Mouse (Mus musculus): ENCODE results near the gene Mettl17. TPM values are rescaled to one million over a fixed set of nuclear protein-coding genes. Genes with fewer than 3 reads are reported as not detected.

Mettl17 gene
- polyA plus RNA-seq, 1 experiment from 2014 or later = 46.2 TPM

Small RNA genes within 50 kb of the gene (microRNA-seq; reads per million reads assigned to microRNA genes)
- not detected for gene Gm27375

Other genes with a start within 250 kb of the Mettl17 start
- not detected in 2 replicates for gene Gm4181, start 249.2 kb upstream of the Mettl17 start, polyA plus RNA-seq (2014; fragmentation: Nextera tagmentation; extraction: Ambion mirVana)
- gene Gm17079, start 189.4 kb upstream of the Mettl17 start, polyA plus RNA-seq (2014; fragmentation: Nextera tagmentation; extraction: Ambion mirVana) = not detected in 2 replicates
- gene Gm5800, start 167.7 kb upstream of the Mettl17 start, polyA plus RNA-seq (2014; fragmentation: Nextera tagmentation; extraction: Ambion mirVana) = not detected in 2 replicates
- not detected in 2 replicates for gene Ang4, start 111.3 kb upstream of the Mettl17 start, polyA plus RNA-seq (2014; fragmentation: Nextera tagmentation; extraction: Ambion mirVana)
- gene AY358078, start 84.8 kb upstream of the Mettl17 start, polyA plus RNA-seq (2014; fragmentation: Nextera tagmentation; extraction: Ambion mirVana) = not detected in 2 replicates
- not detected in 2 replicates for gene Ear6, start 31.1 kb upstream of the Mettl17 start, polyA plus RNA-seq (2014; fragmentation: Nextera tagmentation; extraction: Ambion mirVana)
- 0.13 and 0.15 TPM in 2 replicates for gene Slc39a2, start 8.0 kb downstream of the Mettl17 start, polyA plus RNA-seq (2014; fragmentation: Nextera tagmentation; extraction: Ambion mirVana)
- gene Ndrg2, start 29.3 kb downstream of the Mettl17 start, polyA plus RNA-seq (2014; fragmentation: Nextera tagmentation; extraction: Ambion mirVana) = 11.9 and 12.9 TPM in 2 replicates
- gene Tppp2, start 33.6 kb downstream of the Mettl17 start, polyA plus RNA-seq (2014; fragmentation: Nextera tagmentation; extraction: Ambion mirVana) = not detected in 2 replicates
- not detected in 2 replicates for gene Rnase13, start 37.9 kb downstream of the Mettl17 start, polyA plus RNA-seq (2014; fragmentation: Nextera tagmentation; extraction: Ambion mirVana)
- 154 and 158 TPM in 2 replicates for gene Arhgef40, start 99.9 kb downstream of the Mettl17 start, polyA plus RNA-seq (2014; fragmentation: Nextera tagmentation; extraction: Ambion mirVana)
- gene Tmem253, start 130.8 kb downstream of the Mettl17 start, polyA plus RNA-seq (2014; fragmentation: Nextera tagmentation; extraction: Ambion mirVana) = 0.60 and 1.3 TPM in 2 replicates
- 51.6 and 52.0 TPM in 2 replicates for gene Zfp219, start 135.9 kb downstream of the Mettl17 start, polyA plus RNA-seq (2014; fragmentation: Nextera tagmentation; extraction: Ambion mirVana)
- not detected in 2 replicates for gene Olfr221, start 157.6 kb downstream of the Mettl17 start, polyA plus RNA-seq (2014; fragmentation: Nextera tagmentation; extraction: Ambion mirVana)
- 989 and 1,009 TPM in 2 replicates for gene Hnrnpc, start 219.2 kb downstream of the Mettl17 start, polyA plus RNA-seq (2014; fragmentation: Nextera tagmentation; extraction: Ambion mirVana)
- gene Rpgrip1, start 225.9 kb downstream of the Mettl17 start, polyA plus RNA-seq (2014; fragmentation: Nextera tagmentation; extraction: Ambion mirVana) = 119 and 124 TPM in 2 replicates